Mouse (Mus musculus) kidney, embryonic 14.5 days (tissue): ENCODE data around the gene Aph1b. TPM values are rescaled to one million over a fixed set of nuclear protein-coding genes. Genes with fewer than 3 reads are reported as not detected.
"Not testable (repeated sequence)": the region's sequence is repeated elsewhere in the genome, so short reads cannot be mapped to it uniquely, and the experiment has no call there.

ENCODE experiments used
- ATAC-seq: fragments of 200-750 bp; cut with Nextera tagmentation; 2 replicates; pipeline ENCODE4 v1.8.0; 2017; ENCODE audit warnings: moderate number of reproducible peaks, mild to moderate bottlenecking, moderate TSS enrichment, moderate library complexity; ENCODE audit not compliant: low FRiP score, low TSS enrichment
- H3K27ac ChIP-seq: fragments of 300-500 bp; sonication (generic); 2 replicates; pipeline ENCODE4 v1.5.1; 2014; ENCODE audit warnings: low read depth, mild to moderate bottlenecking, low read length, moderate library complexity, mixed read lengths
- H3K27me3 ChIP-seq: fragments of 300-500 bp; sonication (generic); 2 replicates; pipeline ENCODE4 v1.6.1; 2014; ENCODE audit warnings: mild to moderate bottlenecking, low read length; ENCODE audit not compliant: control insufficient read depth, insufficient read depth
- H3K36me3 ChIP-seq: fragments of 300-500 bp; sonication (generic); 2 replicates; pipeline ENCODE4 v1.6.1; 2014; ENCODE audit warnings: low read length, mixed read lengths; ENCODE audit not compliant: control insufficient read depth, insufficient read depth
- H3K4me1 ChIP-seq: fragments of 300-500 bp; sonication (generic); 2 replicates; pipeline ENCODE4 v1.6.1; 2014; ENCODE audit warnings: low read length, mixed read lengths; ENCODE audit not compliant: control insufficient read depth, insufficient read depth
- H3K4me2 ChIP-seq: fragments of 300-500 bp; sonication (generic); replicated peaks from 2 replicates; pipeline ENCODE4 v1.6.1; 2014; ENCODE audit warnings: low read depth, mild to moderate bottlenecking, low read length
- H3K4me3 ChIP-seq: fragments of 300-500 bp; sonication (generic); 2 replicates; pipeline ENCODE4 v1.5.1; 2014; ENCODE audit warnings: mild to moderate bottlenecking, low read length
- H3K9ac ChIP-seq: fragments of 300-500 bp; sonication (generic); 2 replicates; pipeline ENCODE4 v1.6.1; 2014; ENCODE audit warnings: low read depth, mild to moderate bottlenecking, low read length, moderate library complexity
- H3K9me3 ChIP-seq: fragments of 300-500 bp; sonication (generic); 2 replicates; pipeline ENCODE4 v1.6.1; 2016; ENCODE audit warnings: low read length; ENCODE audit not compliant: control insufficient read depth
- WGBS: fragments of 180-500 bp; shearing (Covaris S2); extraction: QIAGEN DNeasy Blood & Tissue Kit; methylation state at CpG from one replicate; pipeline ENCODE4 v1.1.7; 2014; 5-methylcytosine and 5-hydroxymethylcytosine counted together
- polyA plus RNA-seq: library from polyadenylated mRNA; unstranded; fragments of >200 nt; fragmentation: Nextera tagmentation; extraction: Ambion mirVana; gene quantifications from 2 replicates; pipeline ENCODE4 v1.2.1, GENCODE M21; 2014

Aph1b gene
- polyA plus RNA-seq, 1 experiment from 2014 or later: 13.8 TPM

DNA sequence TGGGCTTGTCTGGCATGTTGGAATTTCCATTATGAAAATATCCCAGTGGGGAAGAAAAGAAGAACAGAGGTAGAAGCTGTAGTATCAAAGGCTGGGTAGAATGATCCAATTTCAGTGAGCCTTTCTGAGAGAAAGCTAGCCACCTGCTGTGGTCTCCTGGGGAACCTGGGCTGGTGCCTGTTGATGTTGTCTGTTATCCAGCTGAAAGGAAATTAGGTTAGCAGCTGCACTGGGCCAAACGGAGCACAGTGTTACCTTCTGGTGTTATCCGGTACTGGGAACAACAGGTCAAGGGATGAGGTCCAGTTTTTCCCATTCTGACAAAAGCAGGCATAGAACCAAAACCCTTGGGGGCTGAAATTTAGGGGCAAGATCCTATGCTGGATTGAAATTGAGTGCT, 18.1 kb upstream of the Aph1b start:
- WGBS: 19% methylated on average over 2 of the region's 2 CpGs
- Histone ChIP-seq H3K4me1 (no peaks in the 10 kb centered on the region), H3K27ac (no peak overlapping the region), H3K9me3 (no peaks in the 10 kb centered on the region), H3K4me2 (no peak overlapping the region), H3K9ac (no peak overlapping the region), H3K4me3 (no peak overlapping the region), H3K36me3 (no peaks in the 10 kb centered on the region), H3K27me3 (no peaks in the 10 kb centered on the region)
- ATAC-seq: no peak

DNA sequence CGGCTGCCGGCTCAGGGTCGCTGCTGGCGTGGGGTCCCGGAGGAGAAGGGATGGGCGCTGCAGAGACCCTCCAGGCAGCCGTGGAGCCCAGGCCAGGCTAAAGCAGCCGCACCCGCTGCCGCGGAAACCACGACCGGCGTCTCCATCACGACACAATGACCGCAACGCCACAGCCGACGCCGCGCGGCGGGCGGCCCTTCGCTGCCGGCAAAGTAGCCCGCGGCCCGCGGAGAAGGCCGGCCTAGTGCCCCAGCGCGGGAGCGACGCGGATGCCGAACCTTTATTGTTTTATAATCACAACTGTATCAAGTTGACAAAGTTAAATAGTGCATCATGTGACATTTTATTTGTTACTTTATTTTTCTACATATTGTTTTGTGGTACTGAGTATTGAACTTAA, 10.7 kb upstream of the Aph1b start:
- WGBS: 3% methylated on average over 30 of the region's 37 CpGs
- H3K4me1 ChIP-seq, ATAC-seq, H3K27ac ChIP-seq, H3K9me3 ChIP-seq, H3K36me3 ChIP-seq, H3K27me3 ChIP-seq: not testable (repeated sequence)
- Histone ChIP-seq H3K4me3 (peak overlapping the region; percentile 29), H3K4me2 (peak overlapping the region; percentile 41), H3K9ac (0 out of 2 replicates have a peak overlapping the region, but pooled peaks have one; percentile 31)

DNA sequence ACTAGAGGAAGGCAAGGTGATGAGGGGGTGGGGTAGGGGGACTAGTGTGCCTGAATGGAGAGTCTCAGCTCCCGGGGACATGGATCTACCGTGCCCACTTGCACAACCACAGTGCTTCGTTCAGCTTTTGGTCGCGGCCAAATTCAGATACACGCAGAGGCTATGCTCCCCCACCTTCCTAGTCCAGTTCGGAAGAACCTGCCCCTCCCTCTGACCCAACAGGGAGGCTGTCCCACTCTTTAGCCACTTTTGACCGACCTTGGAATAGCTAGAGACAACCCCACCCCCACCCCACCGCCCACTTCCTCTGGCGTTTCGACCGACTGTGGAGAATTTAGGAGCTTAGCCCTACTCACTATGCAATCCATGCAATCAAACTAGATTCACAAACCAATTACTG, 6.7 kb upstream of the Aph1b start:
- Histone ChIP-seq H3K27ac (no peak overlapping the region), H3K9ac (no peak overlapping the region), H3K4me2 (no peak overlapping the region; the same call in 1 of the 2 replicates), H3K36me3 (no peaks in the 10 kb centered on the region), H3K27me3 (peaks cover 5% of the 10 kb centered on the region; the same call in 1 of the 2 replicates), H3K9me3 (no peaks in the 10 kb centered on the region), H3K4me1 (peaks cover 5% of the 10 kb centered on the region; the same call in 1 of the 2 replicates), H3K4me3 (no peak overlapping the region)
- WGBS: 48% methylated on average over 12 of the region's 12 CpGs
- no peak for ATAC-seq

DNA sequence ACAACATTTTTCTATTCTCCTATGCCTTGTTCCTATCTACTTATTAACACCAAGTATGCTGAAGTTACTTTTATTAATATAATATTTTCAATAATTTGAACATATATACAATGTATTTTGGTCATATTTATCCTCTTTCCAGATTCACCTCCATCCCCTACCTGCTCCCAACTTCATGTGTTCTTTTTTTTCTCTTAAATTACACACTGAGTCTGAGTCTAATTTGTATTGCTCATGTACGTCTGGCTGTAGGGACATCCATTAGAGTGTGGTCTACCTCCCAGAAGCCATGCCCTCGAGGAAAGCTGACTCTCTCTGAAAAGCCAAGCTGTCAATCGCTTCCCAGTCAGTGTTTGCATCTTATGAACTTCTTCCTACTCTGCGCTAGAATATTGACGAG, 1.4 kb upstream of the Aph1b start, which contains the start of gene Gm10647:
TSS of gene Gm10647 (plus strand) at position 301 of the 400 bp plus-strand sequence.
- H3K4me1 ChIP-seq: peaks cover 6% of the 10 kb centered on the region; the same call in 1 of the 2 replicates
- H3K27me3 ChIP-seq: no peaks in the 10 kb centered on the region
- H3K4me3 ChIP-seq: peak within 1 kb of the TSS; percentile 72
- no peak for ATAC-seq
- no peak within 1 kb of the TSS; the same call in 1 of the 2 replicates for H3K27ac ChIP-seq
- 82% methylated on average over 5 of the region's 5 CpGs for WGBS
- H3K9me3 ChIP-seq: no peaks in the 10 kb centered on the region
- no peaks in the 10 kb centered on the region for H3K36me3 ChIP-seq
- H3K4me2 ChIP-seq: peak within 1 kb of the TSS; percentile 81
- peak within 1 kb of the TSS; percentile 66; the same call in 1 of the 2 replicates for H3K9ac ChIP-seq

DNA sequence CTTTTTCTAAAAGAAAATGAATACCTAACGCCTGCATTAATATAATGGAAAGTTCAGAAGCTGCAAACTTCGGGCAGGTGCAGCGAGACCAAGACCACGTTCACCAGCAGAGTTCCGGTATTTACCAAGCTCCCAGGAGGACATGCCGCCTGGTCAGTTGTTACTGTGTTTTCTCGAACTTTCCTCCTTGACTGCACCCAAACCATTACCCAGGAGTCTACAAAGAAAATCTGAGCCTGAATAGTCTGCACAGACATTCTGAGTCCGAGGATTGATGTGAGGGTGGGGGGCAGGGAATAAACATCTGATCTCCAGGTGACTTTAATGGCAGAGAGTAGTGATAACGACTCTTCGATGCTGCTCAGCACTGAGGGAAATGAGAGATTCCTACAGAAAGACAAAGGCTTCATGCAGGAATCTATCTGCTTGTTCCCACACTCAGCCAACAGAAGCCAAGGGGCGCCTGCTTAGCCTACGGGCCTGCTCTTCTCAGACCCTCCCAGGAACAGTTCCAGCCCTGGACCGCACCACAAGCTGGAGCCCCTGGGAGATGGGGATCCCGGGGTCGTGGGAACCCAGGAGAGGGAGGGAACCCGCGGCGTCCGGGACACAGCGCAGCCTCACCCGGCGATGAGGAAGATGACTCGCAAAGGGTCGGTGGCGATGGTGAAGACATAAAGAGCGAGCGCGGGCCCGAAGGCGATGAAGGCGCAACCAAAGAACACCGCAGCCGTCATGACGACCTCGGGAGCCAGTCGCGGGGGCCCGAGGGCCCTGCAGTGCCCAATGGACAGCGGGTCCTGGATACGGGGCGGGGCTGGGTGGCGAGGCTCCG, 444 bp downstream of the Aph1b start:
- 0 out of 2 replicates have a peak, but pooled peaks cover 2% of the 10 kb centered on the region for H3K36me3 ChIP-seq
- peak overlapping the region; percentile 81 for H3K4me2 ChIP-seq
- peak overlapping the region; percentile 90 for H3K27ac ChIP-seq
- no peaks in the 10 kb centered on the region for H3K9me3 ChIP-seq
- peak; percentile 56 for ATAC-seq
- H3K9ac ChIP-seq: peak overlapping the region; percentile 66
- peaks cover 6% of the 10 kb centered on the region; the same call in 1 of the 2 replicates for H3K4me1 ChIP-seq
- WGBS: 2% methylated on average over 43 of the region's 43 CpGs
- no peaks in the 10 kb centered on the region for H3K27me3 ChIP-seq
- H3K4me3 ChIP-seq: peak overlapping the region; percentile 72

DNA sequence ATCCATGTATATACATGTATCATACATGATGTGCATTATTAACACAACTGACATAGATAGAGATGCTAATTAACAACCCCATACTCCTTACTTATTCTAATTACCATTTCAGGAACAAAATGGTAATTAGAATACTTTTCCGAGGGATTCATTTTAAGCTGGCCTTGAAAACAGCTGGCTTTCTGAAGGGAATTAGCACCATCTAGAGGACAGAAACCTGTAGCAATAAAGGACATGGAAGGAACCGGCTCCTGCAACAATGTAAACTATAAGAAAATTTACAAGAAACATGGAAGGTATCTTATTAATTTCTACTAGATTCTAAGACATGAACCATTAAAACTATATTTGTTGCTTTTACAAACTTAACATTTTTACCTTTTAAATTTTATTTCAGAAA, 7.5 kb downstream of the Aph1b start:
- Histone ChIP-seq H3K4me2 (no peak overlapping the region), H3K27me3 (no peaks in the 10 kb centered on the region), H3K4me1 (no peaks in the 10 kb centered on the region), H3K27ac (no peak overlapping the region), H3K36me3 (0 out of 2 replicates have a peak, but pooled peaks cover 2% of the 10 kb centered on the region), H3K9ac (no peak overlapping the region), H3K9me3 (no peaks in the 10 kb centered on the region), H3K4me3 (no peak overlapping the region)
- ATAC-seq: no peak
- WGBS: 13% methylated on average over 2 of the region's 2 CpGs

DNA sequence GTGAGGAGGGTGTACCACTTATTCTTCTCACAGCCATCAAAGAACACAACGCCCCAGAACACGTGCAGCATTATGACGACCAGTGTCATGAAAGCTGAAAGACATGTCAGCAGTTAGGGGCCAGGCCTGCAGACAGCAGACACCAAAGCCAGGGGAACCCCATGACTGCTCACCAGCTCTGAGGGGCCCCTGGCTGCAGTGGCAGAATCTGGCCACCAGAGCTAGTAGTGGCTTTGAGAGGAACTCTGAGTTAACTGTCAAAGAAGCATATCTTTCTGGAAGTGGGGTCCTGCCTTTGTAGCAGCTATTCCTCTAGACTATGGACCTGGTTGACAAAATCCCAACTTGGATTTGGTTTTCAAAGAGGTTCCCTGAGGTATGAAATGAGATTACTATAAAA, 10.7 kb downstream of the Aph1b start:
- no CpG with 5 or more reads among the region's 3 CpGs for WGBS

DNA sequence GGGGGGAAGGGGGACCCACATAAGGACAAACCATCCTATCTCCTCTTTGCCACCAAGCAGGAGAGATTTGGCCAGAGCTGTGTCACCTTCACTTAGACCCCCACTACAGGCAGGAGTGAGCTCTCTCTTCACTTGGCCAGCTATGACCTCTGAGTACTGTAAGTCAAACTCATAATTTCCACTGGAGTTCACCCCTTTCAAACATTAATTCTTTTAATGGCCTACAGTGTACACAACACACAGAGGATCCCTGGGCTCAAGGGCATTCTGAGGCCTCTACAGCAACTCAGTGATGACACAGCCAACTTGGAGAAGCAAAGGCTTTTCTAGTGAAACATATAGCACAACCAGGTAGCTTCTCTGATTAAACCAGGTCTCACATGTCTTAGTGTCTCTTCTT, 24.6 kb downstream of the Aph1b start:
- Histone ChIP-seq H3K4me1 (no peaks in the 10 kb centered on the region), H3K27ac (no peak overlapping the region), H3K9me3 (no peaks in the 10 kb centered on the region), H3K27me3 (no peaks in the 10 kb centered on the region), H3K4me3 (no peak overlapping the region), H3K4me2 (no peak overlapping the region), H3K9ac (no peak overlapping the region), H3K36me3 (no peaks in the 10 kb centered on the region)
- ATAC-seq: no peak

More for the DNA sequence above, 10.7 kb downstream of the Aph1b start:
- not testable (repeated sequence) for H3K9me3 ChIP-seq, ATAC-seq, H3K36me3 ChIP-seq, H3K4me3 ChIP-seq, H3K4me1 ChIP-seq, H3K4me2 ChIP-seq, H3K9ac ChIP-seq, H3K27ac ChIP-seq, H3K27me3 ChIP-seq

DNA sequence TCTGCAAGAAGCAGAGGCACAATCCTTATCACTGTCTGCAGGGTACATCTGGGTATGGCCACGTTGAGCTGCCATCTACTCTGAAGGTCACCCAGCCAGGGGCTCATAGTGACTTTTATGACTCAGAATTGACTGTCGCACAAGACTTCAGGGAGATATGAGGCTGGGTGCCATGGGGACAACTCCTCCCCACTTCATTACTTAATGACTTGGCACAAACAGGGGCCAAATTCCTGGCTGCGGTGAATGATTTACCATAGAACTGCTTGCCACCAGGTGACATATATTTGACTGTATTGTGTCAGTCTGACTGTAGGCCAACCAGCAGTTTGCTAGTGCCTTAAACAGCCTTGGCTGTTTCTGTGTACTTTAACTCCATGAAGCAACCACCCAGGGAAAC, 26.0 kb downstream of the Aph1b start:
- Histone ChIP-seq H3K4me1 (no peaks in the 10 kb centered on the region), H3K9me3 (no peaks in the 10 kb centered on the region), H3K4me3 (no peak overlapping the region), H3K36me3 (no peaks in the 10 kb centered on the region), H3K27me3 (no peaks in the 10 kb centered on the region), H3K9ac (no peak overlapping the region), H3K4me2 (no peak overlapping the region), H3K27ac (no peak overlapping the region)
- WGBS: 55% methylated on average over 3 of the region's 3 CpGs
- ATAC-seq: no peak
